Mouse (Mus musculus) olfactory bulb, adult 2 months (tissue): ENCODE data around the gene Tigit.

Experiments
- CTCF ChIP-seq: fragments of 200-500 bp; IDR thresholded peaks from 2 replicates; pipeline ENCODE4 v1.5.1; 2012; ENCODE audit warnings: low read depth, mild to moderate bottlenecking, low read length, moderate library complexity; ENCODE audit not compliant: insufficient read depth
- POLR2A ChIP-seq: fragments of 200-500 bp; IDR thresholded peaks from 2 replicates; pipeline ENCODE4 v1.6.1; 2012; ENCODE audit warnings: mild to moderate bottlenecking, low read depth, low read length, moderate library complexity; ENCODE audit not compliant: insufficient read depth

DNA sequence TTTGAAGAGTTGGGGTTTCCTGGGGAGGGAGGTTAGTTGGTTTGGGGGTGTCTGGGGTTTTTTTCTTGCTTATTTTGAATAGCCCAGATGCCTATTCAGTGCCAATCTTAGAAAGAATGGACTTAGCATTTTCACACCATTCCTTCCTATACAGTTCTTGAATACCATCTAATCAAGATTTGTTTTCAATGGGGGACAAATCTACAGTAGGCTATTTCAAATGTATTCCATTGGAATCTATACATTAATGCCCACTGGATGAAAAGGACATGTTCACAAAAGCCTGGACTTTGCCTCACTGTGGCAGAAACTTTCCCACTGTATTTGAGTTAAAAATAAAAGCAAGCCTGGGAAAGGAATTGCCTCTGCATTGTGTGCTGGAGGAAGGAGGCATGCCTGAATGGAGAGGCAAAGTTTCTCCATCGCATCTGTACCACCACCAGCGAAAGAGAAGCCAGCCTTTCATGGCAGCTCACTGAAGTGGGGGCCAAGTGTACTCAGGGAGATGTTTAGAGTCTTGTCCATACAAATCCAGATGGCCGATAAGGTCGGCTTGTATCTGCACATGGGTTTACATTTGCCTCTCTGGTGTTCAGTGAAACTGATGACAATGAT is 59.4 kb downstream of the Tigit start:
- TF ChIP-seq CTCF (no peak), POLR2A (no peak)
